Mouse (Mus musculus) myocyte (in vitro differentiated cells): ENCODE results near the gene Upf3a. TPM values are rescaled to one million over a fixed set of nuclear protein-coding genes. Genes with fewer than 3 reads are reported as not detected.
A peak's percentile ranks its signal among the peaks of the same experiment; 100 is the strongest.

Experiments used
- H3K27me3 ChIP-seq: one replicate; pipeline ENCODE4 v1.6.1; 2011; ENCODE audit not compliant: control insufficient read depth, insufficient read depth, insufficient read length
- H3K36me3 ChIP-seq: one replicate; pipeline ENCODE4 v1.6.1; 2011; ENCODE audit not compliant: control insufficient read depth, insufficient read depth
- H3K4me2 ChIP-seq: one replicate; pipeline ENCODE4 v1.6.1; 2011; ENCODE audit warnings: low read depth, control low read depth
- H3K4me3 ChIP-seq: one replicate; pipeline ENCODE4 v1.5.1; 2011; ENCODE audit warnings: mild to moderate bottlenecking, control low read depth, moderate library complexity
- H3K79me2 ChIP-seq: one replicate; pipeline ENCODE4 v1.6.1; 2011; ENCODE audit not compliant: control insufficient read depth, insufficient read depth
- H3ac ChIP-seq: one replicate; pipeline ENCODE4 v1.6.1; 2011; ENCODE audit not compliant: control insufficient read depth, insufficient read length
- CEBPB ChIP-seq: IDR thresholded peaks from 2 replicates; pipeline ENCODE4 v1.6.1; 2011; ENCODE audit warnings: mild to moderate bottlenecking, moderate library complexity; ENCODE audit not compliant: poor library complexity, insufficient read depth, severe bottlenecking
- E2F4 ChIP-seq: IDR thresholded peaks from one replicate; pipeline ENCODE4 v1.6.1; 2011; ENCODE audit warnings: mild to moderate bottlenecking, control low read depth, moderate library complexity; ENCODE audit not compliant: insufficient read depth
- MAX ChIP-seq: IDR thresholded peaks from one replicate; pipeline ENCODE4 v1.6.1; 2011; ENCODE audit warnings: low read depth, mild to moderate bottlenecking, control low read depth
- MYOD1 ChIP-seq, 3 experiments: IDR thresholded peaks; one replicate each; pipeline ENCODE4 v1.6.1; 2011; ENCODE audit warnings: control low read depth in 2 of 3, low read depth in 2 of 3, mild to moderate bottlenecking in 2 of 3, moderate library complexity in 1 of 3; ENCODE audit not compliant: insufficient read length in 2 of 3, control insufficient read depth in 1 of 3
- MYOG ChIP-seq, 3 experiments: IDR thresholded peaks; one replicate each; pipeline ENCODE4 v1.6.1; 2011; ENCODE audit warnings: control low read depth in 2 of 3, low read depth in 2 of 3, mild to moderate bottlenecking in 2 of 3; ENCODE audit not compliant: insufficient read length in 2 of 3, control insufficient read depth in 1 of 3, insufficient read depth in 1 of 3
- POLR2A ChIP-seq: IDR thresholded peaks from one replicate; pipeline ENCODE4 v1.6.1; 2011; ENCODE audit warnings: low read depth, mild to moderate bottlenecking, control low read depth, moderate library complexity; ENCODE audit not compliant: insufficient read length
- POLR2AphosphoS2 ChIP-seq: IDR thresholded peaks from one replicate; pipeline ENCODE4 v1.6.1; 2011; ENCODE audit warnings: low read depth, control low read depth; ENCODE audit not compliant: insufficient read length
- REST ChIP-seq: IDR thresholded peaks from one replicate; pipeline ENCODE4 v1.6.1; 2011; ENCODE audit warnings: mild to moderate bottlenecking, control low read depth, moderate library complexity; ENCODE audit not compliant: insufficient read depth, insufficient read length
- SRF ChIP-seq: IDR thresholded peaks from one replicate; pipeline ENCODE4 v1.6.1; 2011; ENCODE audit warnings: low read depth; ENCODE audit not compliant: control insufficient read depth, insufficient read length
- TCF12 ChIP-seq: IDR thresholded peaks from one replicate; pipeline ENCODE4 v1.6.1; 2011; ENCODE audit warnings: mild to moderate bottlenecking, control low read depth; ENCODE audit not compliant: poor library complexity, insufficient read depth, severe bottlenecking
- TCF3 ChIP-seq: IDR thresholded peaks from one replicate; pipeline ENCODE4 v1.6.1; 2011; ENCODE audit warnings: low read depth, control low read depth; ENCODE audit not compliant: insufficient read length
- USF1 ChIP-seq: IDR thresholded peaks from one replicate; pipeline ENCODE4 v1.6.1; 2011; ENCODE audit warnings: low read depth, mild to moderate bottlenecking, control low read depth, moderate library complexity
- polyA plus RNA-seq: library from polyadenylated mRNA; unstranded; fragments of >200 nt; fragmentation: generic; extraction: Trizol; gene quantifications from one replicate; pipeline ENCODE4 v1.2.1, GENCODE M21; 2012; ENCODE audit warnings: missing spikeins

Gene Upf3a
- polyA plus RNA-seq, 1 experiment = 13.9 TPM

DNA sequence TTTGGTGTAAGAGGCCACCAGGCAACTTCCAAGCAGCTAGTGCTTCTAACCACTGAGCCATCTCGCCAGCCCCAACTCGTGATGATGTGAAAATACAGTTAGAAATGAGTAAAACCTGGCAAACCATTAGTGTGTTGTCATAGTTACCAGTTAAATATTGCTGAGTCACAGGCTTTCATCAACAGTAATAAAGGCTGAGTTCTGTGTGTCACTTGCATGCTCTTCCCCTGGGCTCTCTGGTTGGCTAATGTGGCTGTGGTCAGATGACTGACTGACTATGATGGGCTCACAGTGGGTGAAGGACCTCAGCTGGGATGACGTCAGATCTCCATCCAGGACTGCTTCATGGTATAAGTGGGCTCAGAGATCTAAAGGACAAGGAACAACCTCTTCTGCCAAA is 4.9 kb upstream of the Upf3a start:
- Histone ChIP-seq H3K4me2 (no peak overlapping the region), H3K4me3 (no peak overlapping the region), H3K36me3 (peaks cover 51% of the 10 kb centered on the region), H3K79me2 (no peaks in the 10 kb centered on the region), H3ac (no peak overlapping the region), H3K27me3 (no peaks in the 10 kb centered on the region)
- TF ChIP-seq POLR2AphosphoS2 = no peak
- no peak for TF ChIP-seq MYOG (IDR thresholded peaks at IDR 0.05; ENCODE audit: control insufficient read depth in 1 of 3, insufficient read depth in 1 of 3, insufficient read length in 2 of 3, low read depth in 2 of 3)
- no peak for TF ChIP-seq USF1
- no peak for TF ChIP-seq MYOD1 (IDR thresholded peaks at IDR 0.05; ENCODE audit: control insufficient read depth in 1 of 3, insufficient read length in 2 of 3, low read depth in 2 of 3)
- TF ChIP-seq TCF12 = no peak
- TF ChIP-seq CEBPB = no peak
- TF ChIP-seq POLR2A = no peak
- no peak for TF ChIP-seq REST
- no peak for TF ChIP-seq TCF3
- TF ChIP-seq MAX = no peak
- no peak for TF ChIP-seq SRF
- TF ChIP-seq E2F4 = no peak

DNA sequence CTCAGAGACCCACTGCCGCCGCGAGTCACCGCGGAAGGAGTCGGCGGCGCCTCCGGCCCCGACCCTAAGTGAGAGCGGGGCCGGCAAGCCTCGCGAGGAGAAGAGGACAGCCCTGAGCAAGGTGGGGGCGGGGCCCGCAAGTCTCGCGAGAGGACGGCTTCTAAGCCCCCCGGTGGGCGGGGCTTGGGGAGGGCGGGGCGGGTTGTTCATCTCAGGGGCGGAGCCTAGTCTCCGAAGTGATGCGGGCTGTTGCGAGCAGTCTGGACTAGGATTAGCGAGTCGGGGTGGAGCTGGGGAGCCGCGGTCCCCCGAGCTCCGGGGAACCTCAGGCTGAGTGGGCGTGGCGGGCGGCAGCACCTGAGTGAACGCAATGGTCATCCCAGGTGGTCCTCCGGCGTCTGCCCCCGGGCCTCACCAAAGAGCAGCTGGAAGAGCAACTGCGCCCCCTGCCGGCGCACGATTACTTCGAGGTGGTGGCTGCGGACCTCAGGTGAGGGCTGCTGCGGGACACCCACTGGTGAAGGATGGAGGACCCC is 417 bp downstream of the Upf3a start:
- Histone ChIP-seq H3K79me2 (peaks cover 12% of the 10 kb centered on the region), H3ac (peak overlapping the region; percentile 39), H3K4me2 (peak overlapping the region; percentile 97), H3K36me3 (peaks cover 15% of the 10 kb centered on the region), H3K27me3 (no peaks in the 10 kb centered on the region), H3K4me3 (peak overlapping the region; percentile 38)
- TF ChIP-seq MAX = no peak
- no peak for TF ChIP-seq REST
- TF ChIP-seq POLR2A = peak; percentile 18
- TF ChIP-seq USF1 = no peak
- peak in 2 of 3 experiments; percentile 50 to 69 for TF ChIP-seq MYOG (IDR thresholded peaks at IDR 0.05; ENCODE audit: control insufficient read depth in 1 of 3, insufficient read depth in 1 of 3, insufficient read length in 2 of 3, low read depth in 2 of 3)
- peak in 2 of 3 experiments; percentile 35 to 47 for TF ChIP-seq MYOD1 (IDR thresholded peaks at IDR 0.05; ENCODE audit: control insufficient read depth in 1 of 3, insufficient read length in 2 of 3, low read depth in 2 of 3)
- TF ChIP-seq E2F4 = no peak
- peak; percentile 15 for TF ChIP-seq POLR2AphosphoS2
- TF ChIP-seq TCF12 = no peak
- no peak for TF ChIP-seq TCF3
- TF ChIP-seq CEBPB = no peak

DNA sequence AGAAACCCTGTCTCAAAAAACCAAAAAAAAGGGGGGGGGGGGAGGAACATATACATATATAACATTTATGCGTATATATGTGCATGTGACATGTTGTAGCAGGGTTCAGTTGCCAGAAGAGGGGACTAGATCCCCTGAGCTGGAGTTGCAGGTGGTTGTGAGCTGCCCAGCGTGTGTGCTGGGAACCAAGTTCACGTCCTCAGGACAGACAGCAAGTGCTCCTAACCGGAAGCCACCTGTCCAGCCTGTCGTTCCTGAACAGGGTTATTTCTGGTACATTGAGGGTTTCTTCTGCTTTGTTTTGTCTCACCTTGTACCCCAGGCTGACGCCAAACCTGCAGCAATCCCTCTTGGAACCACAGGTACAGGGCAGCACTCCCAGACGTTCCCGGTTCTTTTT is 4.2 kb downstream of the Upf3a start:
- Histone ChIP-seq H3K79me2 (peaks cover 12% of the 10 kb centered on the region), H3ac (no peak overlapping the region), H3K4me2 (no peak overlapping the region), H3K27me3 (no peaks in the 10 kb centered on the region), H3K4me3 (no peak overlapping the region), H3K36me3 (peaks cover 13% of the 10 kb centered on the region)
- TF ChIP-seq POLR2AphosphoS2 = no peak
- no peak for TF ChIP-seq MYOG (IDR thresholded peaks at IDR 0.05; ENCODE audit: control insufficient read depth in 1 of 3, insufficient read depth in 1 of 3, insufficient read length in 2 of 3, low read depth in 2 of 3)
- TF ChIP-seq POLR2A = no peak
- TF ChIP-seq MYOD1 (IDR thresholded peaks at IDR 0.05; ENCODE audit: control insufficient read depth in 1 of 3, insufficient read length in 2 of 3, low read depth in 2 of 3) = no peak
- TF ChIP-seq REST = no peak
- no peak for TF ChIP-seq MAX

DNA sequence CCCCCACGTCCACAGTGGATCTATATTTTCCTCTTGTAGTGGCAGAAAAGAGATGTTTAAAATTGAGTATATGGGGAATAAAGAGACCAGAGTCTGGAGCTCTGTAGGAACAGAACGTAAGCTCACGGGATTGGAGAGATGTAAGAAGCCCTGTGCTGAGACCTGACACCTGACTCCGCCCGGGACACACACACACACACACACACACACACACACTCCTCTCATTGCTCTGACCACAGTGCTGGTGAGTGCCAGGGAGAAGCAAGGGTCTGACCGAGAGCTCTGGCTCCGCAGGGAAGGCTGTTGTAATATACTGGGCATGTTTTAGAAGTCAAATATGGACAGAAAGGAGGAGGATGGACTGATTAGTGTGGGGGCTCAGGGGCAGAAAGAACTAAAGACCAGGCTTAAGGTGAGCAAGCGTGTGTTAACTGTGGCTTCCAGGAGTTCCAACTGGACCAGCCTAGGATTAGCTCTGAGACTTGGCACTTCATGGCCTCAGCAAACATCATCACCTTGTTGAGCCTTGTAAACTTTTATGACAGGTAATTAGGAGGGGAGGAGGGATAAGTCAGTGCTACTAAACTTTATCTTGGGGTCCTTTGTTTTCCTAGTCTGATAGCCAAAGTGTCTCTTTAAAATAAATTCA is 7.8 kb downstream of the Upf3a start:
- peaks cover 2% of the 10 kb centered on the region for H3K79me2 ChIP-seq
- no peaks in the 10 kb centered on the region for H3K27me3 ChIP-seq
- TF ChIP-seq REST (no peak), TCF3 (no peak), MYOD1 (IDR thresholded peaks at IDR 0.05; ENCODE audit: control insufficient read depth in 1 of 3, insufficient read length in 2 of 3, low read depth in 2 of 3) (no peak), MYOG (IDR thresholded peaks at IDR 0.05; ENCODE audit: control insufficient read depth in 1 of 3, insufficient read depth in 1 of 3, insufficient read length in 2 of 3, low read depth in 2 of 3) (no peak), TCF12 (no peak), USF1 (no peak), E2F4 (no peak), CEBPB (no peak), MAX (no peak), POLR2A (no peak), POLR2AphosphoS2 (no peak), SRF (no peak)
- H3K4me2 ChIP-seq = no peak overlapping the region
- peaks cover 26% of the 10 kb centered on the region for H3K36me3 ChIP-seq
- no peak overlapping the region for H3K4me3 ChIP-seq
- no peak overlapping the region for H3ac ChIP-seq

DNA sequence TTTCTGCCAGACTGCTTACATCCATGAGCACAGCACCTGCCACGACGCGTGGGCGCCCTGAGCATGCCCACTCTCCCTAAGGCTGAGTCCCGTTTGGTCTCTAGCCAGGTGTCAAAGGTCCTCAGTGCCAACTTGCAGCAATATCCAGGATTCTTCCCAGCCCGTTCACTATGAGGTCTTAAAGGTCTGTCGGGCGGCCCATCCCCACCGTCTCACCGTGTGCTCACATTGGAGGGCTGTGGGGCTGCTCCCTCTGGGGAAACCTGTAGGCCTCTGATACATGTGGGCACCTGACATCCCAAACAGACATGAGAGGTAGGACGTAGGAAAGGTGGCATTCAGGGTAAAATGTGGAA is 8.3 kb downstream of the Upf3a start:
- H3K4me3 ChIP-seq = no peak overlapping the region
- H3K36me3 ChIP-seq = peaks cover 27% of the 10 kb centered on the region
- no peak overlapping the region for H3ac ChIP-seq
- peaks cover 2% of the 10 kb centered on the region for H3K79me2 ChIP-seq
- TF ChIP-seq CEBPB (no peak), REST (no peak), MAX (no peak), POLR2AphosphoS2 (no peak), TCF12 (no peak), MYOD1 (IDR thresholded peaks at IDR 0.05; ENCODE audit: control insufficient read depth in 1 of 3, insufficient read length in 2 of 3, low read depth in 2 of 3) (no peak), MYOG (IDR thresholded peaks at IDR 0.05; ENCODE audit: control insufficient read depth in 1 of 3, insufficient read depth in 1 of 3, insufficient read length in 2 of 3, low read depth in 2 of 3) (no peak), TCF3 (no peak), POLR2A (no peak)
- H3K4me2 ChIP-seq = no peak overlapping the region
- no peaks in the 10 kb centered on the region for H3K27me3 ChIP-seq
